Mouse (Mus musculus) effector memory CD4-positive, alpha-beta T cell, adult 7 months (primary cell): ENCODE measurements around the gene Klhdc8a. TPM values are rescaled to one million over a fixed set of nuclear protein-coding genes. Genes with fewer than 3 reads are reported as not detected.

Experiments used
- polyA plus RNA-seq: library from polyadenylated mRNA; unstranded; fragments of 100-300 nt; shearing (Covaris generic); gene quantifications from one replicate; pipeline ENCODE4 v1.2.1, GENCODE M21; 2017

Klhdc8a gene
- not detected for polyA plus RNA-seq

GRCm38 (mm10) chr1:132298425-132298800 is at the start of gene Klhdc8a:
Klhdc8a (plus strand) TSS chr1:132298626.

GRCm38 (mm10) chr1:132315889-132316624 is 17.6 kb downstream of the Klhdc8a start, which contains the start of gene Nuak2:
Nuak2 (plus strand) TSS chr1:132316126.

Other genes with a start within 250 kb of the Klhdc8a start
- gene Mfsd4a, start 230.6 kb upstream of the Klhdc8a start, polyA plus RNA-seq = 100 TPM
- gene Cdk18, start 158.9 kb upstream of the Klhdc8a start, polyA plus RNA-seq = not detected
- gene Lemd1, start 107.2 kb upstream of the Klhdc8a start, polyA plus RNA-seq = 0.55 TPM
- not detected for gene AC124108.1, start 107.2 kb upstream of the Klhdc8a start, polyA plus RNA-seq
- gene Gm10188, start 68.9 kb upstream of the Klhdc8a start, polyA plus RNA-seq = not detected
- 3.8 TPM for gene Nuak2, start 17.5 kb downstream of the Klhdc8a start, polyA plus RNA-seq
- 0.32 TPM for gene Tmcc2, start 92.7 kb downstream of the Klhdc8a start, polyA plus RNA-seq
- gene Dstyk, start 118.9 kb downstream of the Klhdc8a start, polyA plus RNA-seq = 8.1 TPM
- 35.1 TPM for gene Rbbp5, start 178.7 kb downstream of the Klhdc8a start, polyA plus RNA-seq
- gene Tmem81, start 207.6 kb downstream of the Klhdc8a start, polyA plus RNA-seq = 2.9 TPM
- 0.10 TPM for gene Cntn2, start 244.6 kb downstream of the Klhdc8a start, polyA plus RNA-seq